Mouse (Mus musculus) heart, postnatal 0 days (tissue): ENCODE results near the gene Sufu.

ENCODE experiments used
- CTCF ChIP-seq: IDR thresholded peaks from 2 replicates; pipeline ENCODE4 v1.5.1; 2016; ENCODE audit warnings: antibody characterized with exemption, control low read depth, low read depth
- EP300 ChIP-seq: IDR thresholded peaks from 2 replicates; pipeline ENCODE4 v1.6.1; 2016; ENCODE audit warnings: antibody characterized with exemption, low read depth

DNA sequence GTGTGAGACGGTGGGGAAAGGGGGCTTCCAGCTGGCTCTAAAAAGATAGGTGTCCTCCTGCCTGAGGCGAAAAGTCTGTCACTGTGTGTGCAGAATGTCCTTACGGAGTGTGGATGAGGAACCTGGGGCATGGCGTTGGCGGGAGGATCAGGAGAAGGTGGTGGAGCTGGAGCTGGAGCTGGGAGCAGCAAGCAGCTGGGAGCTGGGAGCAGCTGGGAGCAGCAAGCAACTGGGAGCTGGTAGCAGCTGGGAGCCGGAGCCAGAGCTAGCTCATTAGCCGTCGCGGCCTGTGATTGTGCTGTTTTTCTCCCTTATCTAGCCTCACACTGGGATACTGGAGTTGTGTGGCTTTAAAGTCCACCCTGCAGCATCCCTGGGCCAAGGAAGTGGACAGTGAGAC lies 19.6 kb downstream of the Sufu start:
- no peak for TF ChIP-seq EP300
- TF ChIP-seq CTCF: no peak
